Mouse (Mus musculus): ENCODE results near the gene Kdm5b. TPM values are rescaled to one million over a fixed set of nuclear protein-coding genes. Genes with fewer than 3 reads are reported as not detected.

Kdm5b gene
- polyA plus RNA-seq, 1 experiment from 2014 or later = 98.7 TPM

DNA sequence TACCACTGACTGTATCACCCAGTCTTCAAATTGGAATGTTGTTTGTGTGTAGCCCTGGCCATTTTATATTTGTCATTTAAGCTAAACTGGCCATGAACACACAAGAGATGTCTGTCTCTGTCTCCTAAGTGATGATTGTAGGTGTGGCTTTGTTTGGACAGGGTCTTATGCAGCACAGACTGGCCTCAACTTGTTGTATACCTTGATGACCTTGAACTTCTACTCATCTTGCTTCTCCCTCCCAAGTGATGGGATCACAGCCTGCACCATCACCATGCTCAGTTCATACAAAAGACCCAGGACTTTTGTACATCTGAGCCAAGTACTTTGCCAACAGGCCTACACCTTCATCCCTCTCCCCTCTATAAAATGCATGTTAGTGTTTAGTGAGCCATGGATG, 29.7 kb downstream of the Kdm5b start:
- H3K27me3 ChIP-seq (ENCODE audit: control insufficient read depth, insufficient read depth, low read length) = no peaks in the 10 kb centered on the region
- no peak overlapping the region for H3K4me2 ChIP-seq (ENCODE audit: low read depth)
- no peak overlapping the region for H3K4me3 ChIP-seq (ENCODE audit: low read depth, low read length)
- DNase-seq (ENCODE audit: low spot score) (no peak), ATAC-seq (ENCODE audit: insufficient read depth, low FRiP score, low TSS enrichment) (no peak)
- peaks cover 9% of the 10 kb centered on the region for H3K36me3 ChIP-seq (ENCODE audit: control insufficient read depth, insufficient read depth, low read length)
- H3K9ac ChIP-seq (ENCODE audit: low read length) = no peak overlapping the region
- H3K27ac ChIP-seq (ENCODE audit: low read depth, low read length) = no peak overlapping the region
- no peaks in the 10 kb centered on the region for H3K4me1 ChIP-seq (ENCODE audit: control insufficient read depth, insufficient read depth, low read length)
- H3K9me3 ChIP-seq (ENCODE audit: control insufficient read depth, low read length) = no peaks in the 10 kb centered on the region

DNA sequence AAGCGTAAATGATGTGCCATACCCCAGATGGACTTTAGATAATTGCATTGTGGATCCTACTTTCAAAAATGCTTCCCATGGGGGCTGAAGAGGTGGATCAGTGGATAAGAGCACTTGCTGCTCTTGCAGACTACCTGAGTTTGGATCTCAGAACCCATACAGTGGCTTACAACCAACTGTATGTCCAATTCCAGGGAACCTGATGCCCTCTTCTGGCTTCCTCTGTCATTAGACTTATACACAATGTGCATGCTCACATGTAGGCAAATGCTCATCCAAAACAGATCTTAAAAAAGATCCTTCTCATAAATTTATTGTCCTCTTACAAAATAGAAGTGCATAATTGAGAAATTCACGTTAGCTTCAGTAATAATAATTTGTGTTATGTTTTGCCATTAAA, 31.8 kb downstream of the Kdm5b start:
- H3K27me3 ChIP-seq (ENCODE audit: control insufficient read depth, insufficient read depth, low read length) = no peaks in the 10 kb centered on the region
- ATAC-seq (ENCODE audit: insufficient read depth, low FRiP score, low TSS enrichment) (no peak), DNase-seq (ENCODE audit: low spot score) (no peak)
- H3K36me3 ChIP-seq (ENCODE audit: control insufficient read depth, insufficient read depth, low read length) = peaks cover 9% of the 10 kb centered on the region; the same call in 1 of the 2 replicates
- no peaks in the 10 kb centered on the region for H3K9me3 ChIP-seq (ENCODE audit: control insufficient read depth, low read length)
- H3K27ac ChIP-seq (ENCODE audit: low read depth, low read length) = no peak overlapping the region
- 89% methylated on average over 2 of the region's 2 CpGs for WGBS
- no peak overlapping the region for H3K9ac ChIP-seq (ENCODE audit: low read length)
- H3K4me1 ChIP-seq (ENCODE audit: control insufficient read depth, insufficient read depth, low read length) = no peaks in the 10 kb centered on the region
- no peak overlapping the region for H3K4me3 ChIP-seq (ENCODE audit: low read depth, low read length)
- H3K4me2 ChIP-seq (ENCODE audit: low read depth) = no peak overlapping the region

DNA sequence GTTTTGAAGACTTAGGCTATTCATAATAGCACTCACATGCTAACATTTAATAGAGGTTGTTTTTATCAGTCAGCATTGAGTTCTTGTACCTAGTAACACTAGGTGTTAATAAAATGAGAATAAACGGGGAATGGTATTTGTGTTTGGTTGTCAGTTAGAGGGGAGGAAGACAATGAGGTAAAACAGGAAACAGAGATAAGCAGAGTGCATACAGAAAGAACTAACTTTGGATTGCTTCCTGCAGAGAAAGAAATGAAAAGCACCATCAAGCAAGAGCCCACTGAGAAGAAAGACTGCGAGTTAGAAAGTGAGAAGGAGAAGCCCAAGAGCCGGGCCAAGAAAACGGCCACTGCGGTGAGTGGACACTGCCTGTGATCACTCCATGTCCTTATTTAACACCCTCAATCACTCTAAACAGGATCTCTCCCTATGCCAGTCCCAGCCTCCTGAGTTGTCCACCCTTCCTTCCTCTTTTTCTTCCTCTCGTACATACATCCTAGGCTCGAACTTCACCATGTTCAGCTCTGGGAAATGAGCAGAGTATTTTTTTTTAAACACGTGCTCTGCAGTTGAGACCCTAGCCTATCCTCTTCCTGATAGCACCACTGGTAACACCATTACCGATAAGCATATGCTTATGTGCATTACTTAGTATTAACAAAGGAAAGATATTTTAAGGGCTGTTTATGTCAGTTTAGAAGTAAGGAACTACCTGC, 37.5 kb downstream of the Kdm5b start:
- 92% methylated on average over 9 of the region's 9 CpGs for WGBS
- Histone ChIP-seq H3K4me1 (ENCODE audit: control insufficient read depth, insufficient read depth, low read length) (no peaks in the 10 kb centered on the region), H3K27ac (ENCODE audit: low read depth, low read length) (no peak overlapping the region), H3K9me3 (ENCODE audit: control insufficient read depth, low read length) (no peaks in the 10 kb centered on the region), H3K4me2 (ENCODE audit: low read depth) (no peak overlapping the region), H3K4me3 (ENCODE audit: low read depth, low read length) (no peak overlapping the region), H3K9ac (ENCODE audit: low read length) (no peak overlapping the region), H3K27me3 (ENCODE audit: control insufficient read depth, insufficient read depth, low read length) (no peaks in the 10 kb centered on the region), H3K36me3 (ENCODE audit: control insufficient read depth, insufficient read depth, low read length) (peaks cover 12% of the 10 kb centered on the region)
- no peak for DNase-seq (ENCODE audit: low spot score)
- no peak for ATAC-seq (ENCODE audit: insufficient read depth, low FRiP score, low TSS enrichment)

DNA sequence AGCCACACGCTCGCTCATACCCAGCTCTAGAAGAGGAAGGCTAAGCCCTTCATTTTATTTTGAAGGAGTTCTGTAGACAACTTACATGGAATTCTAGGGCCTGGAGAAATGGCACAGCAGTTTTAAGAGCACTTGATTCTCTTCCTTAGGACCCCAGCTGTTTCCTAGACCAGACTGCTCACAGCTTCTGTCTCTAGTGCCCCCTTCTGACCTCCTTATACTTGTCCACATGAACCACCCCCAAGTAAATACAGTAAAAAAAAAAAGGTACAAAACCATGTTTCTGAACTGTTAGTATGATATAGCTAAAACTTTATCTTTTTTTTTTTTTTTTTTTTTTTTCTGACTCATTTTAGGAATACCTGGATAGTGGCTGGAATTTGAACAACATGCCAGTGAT, 44.1 kb downstream of the Kdm5b start:
- H3K27me3 ChIP-seq (ENCODE audit: control insufficient read depth, insufficient read depth, low read length) = no peaks in the 10 kb centered on the region
- ATAC-seq (ENCODE audit: insufficient read depth, low FRiP score, low TSS enrichment) = no peak
- WGBS = 97% methylated on average over 2 of the region's 2 CpGs

DNA sequence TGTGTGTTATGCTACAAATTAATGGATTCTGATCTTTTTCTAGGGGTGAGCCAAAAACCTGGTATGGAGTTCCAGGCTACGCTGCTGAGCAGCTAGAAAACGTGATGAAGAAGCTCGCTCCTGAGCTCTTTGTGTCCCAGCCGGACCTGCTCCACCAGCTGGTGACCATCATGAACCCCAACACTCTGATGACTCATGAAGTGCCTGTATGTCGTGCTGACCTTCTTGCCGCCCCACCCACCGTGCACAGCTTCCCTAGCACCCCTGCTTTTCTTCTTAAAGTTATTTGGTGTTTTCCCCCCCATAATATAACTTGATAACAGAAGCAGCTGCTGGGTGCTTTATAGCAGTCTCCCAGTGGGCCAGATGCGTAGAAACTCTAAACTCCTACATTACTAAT, 45.7 kb downstream of the Kdm5b start:
- H3K9me3 ChIP-seq (ENCODE audit: control insufficient read depth, low read length) = no peaks in the 10 kb centered on the region
- ATAC-seq (ENCODE audit: insufficient read depth, low FRiP score, low TSS enrichment) = no peak
- no peak overlapping the region for H3K27ac ChIP-seq (ENCODE audit: low read depth, low read length)
- no peak overlapping the region for H3K4me3 ChIP-seq (ENCODE audit: low read depth, low read length)
- no peak overlapping the region for H3K4me2 ChIP-seq (ENCODE audit: low read depth)
- WGBS = 85% methylated on average over 8 of the region's 8 CpGs
- no peak for DNase-seq (ENCODE audit: low spot score)
- no peaks in the 10 kb centered on the region for H3K4me1 ChIP-seq (ENCODE audit: control insufficient read depth, insufficient read depth, low read length)
- H3K27me3 ChIP-seq (ENCODE audit: control insufficient read depth, insufficient read depth, low read length) = no peaks in the 10 kb centered on the region
- H3K36me3 ChIP-seq (ENCODE audit: control insufficient read depth, insufficient read depth, low read length) = peaks cover 8% of the 10 kb centered on the region
- H3K9ac ChIP-seq (ENCODE audit: low read length) = no peak overlapping the region

More for the DNA sequence above, 44.1 kb downstream of the Kdm5b start:
- peaks cover 10% of the 10 kb centered on the region for H3K36me3 ChIP-seq (ENCODE audit: control insufficient read depth, insufficient read depth, low read length)
- H3K4me2 ChIP-seq (ENCODE audit: low read depth) = no peak overlapping the region
- no peaks in the 10 kb centered on the region for H3K4me1 ChIP-seq (ENCODE audit: control insufficient read depth, insufficient read depth, low read length)
- no peak for DNase-seq (ENCODE audit: low spot score)
- no peak overlapping the region for H3K4me3 ChIP-seq (ENCODE audit: low read depth, low read length)
- no peaks in the 10 kb centered on the region for H3K9me3 ChIP-seq (ENCODE audit: control insufficient read depth, low read length)
- no peak overlapping the region for H3K9ac ChIP-seq (ENCODE audit: low read length)
- H3K27ac ChIP-seq (ENCODE audit: low read depth, low read length) = no peak overlapping the region

DNA sequence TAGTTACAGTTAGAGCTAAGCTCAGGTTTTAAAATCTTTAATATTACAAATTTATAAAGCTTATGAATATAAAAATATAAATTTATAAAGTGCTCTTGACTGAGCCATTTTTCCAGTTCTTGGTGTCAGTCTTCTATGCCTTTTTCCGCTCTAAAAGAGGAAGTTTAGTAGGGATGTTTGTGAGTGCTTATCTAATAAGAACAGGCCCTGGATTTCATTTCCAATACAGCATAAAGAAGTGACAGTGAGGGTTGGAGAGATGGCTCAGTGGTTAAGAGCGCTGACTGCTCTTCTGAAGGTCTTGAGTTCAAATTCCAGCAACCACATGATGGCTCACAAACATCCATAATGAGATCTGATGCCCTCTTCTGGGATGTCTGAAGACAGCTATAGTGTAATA, 46.4 kb downstream of the Kdm5b start:
- no peak overlapping the region for H3K9ac ChIP-seq (ENCODE audit: low read length)
- no peaks in the 10 kb centered on the region for H3K27me3 ChIP-seq (ENCODE audit: control insufficient read depth, insufficient read depth, low read length)
- ATAC-seq (ENCODE audit: insufficient read depth, low FRiP score, low TSS enrichment) (no peak), DNase-seq (ENCODE audit: low spot score) (no peak)
- H3K4me2 ChIP-seq (ENCODE audit: low read depth) = no peak overlapping the region
- H3K27ac ChIP-seq (ENCODE audit: low read depth, low read length) = no peak overlapping the region
- no peaks in the 10 kb centered on the region for H3K4me1 ChIP-seq (ENCODE audit: control insufficient read depth, insufficient read depth, low read length)
- peaks cover 8% of the 10 kb centered on the region for H3K36me3 ChIP-seq (ENCODE audit: control insufficient read depth, insufficient read depth, low read length)
- WGBS = 99% methylated on average over 2 of the region's 2 CpGs
- H3K4me3 ChIP-seq (ENCODE audit: low read depth, low read length) = no peak overlapping the region
- no peaks in the 10 kb centered on the region for H3K9me3 ChIP-seq (ENCODE audit: control insufficient read depth, low read length)

DNA sequence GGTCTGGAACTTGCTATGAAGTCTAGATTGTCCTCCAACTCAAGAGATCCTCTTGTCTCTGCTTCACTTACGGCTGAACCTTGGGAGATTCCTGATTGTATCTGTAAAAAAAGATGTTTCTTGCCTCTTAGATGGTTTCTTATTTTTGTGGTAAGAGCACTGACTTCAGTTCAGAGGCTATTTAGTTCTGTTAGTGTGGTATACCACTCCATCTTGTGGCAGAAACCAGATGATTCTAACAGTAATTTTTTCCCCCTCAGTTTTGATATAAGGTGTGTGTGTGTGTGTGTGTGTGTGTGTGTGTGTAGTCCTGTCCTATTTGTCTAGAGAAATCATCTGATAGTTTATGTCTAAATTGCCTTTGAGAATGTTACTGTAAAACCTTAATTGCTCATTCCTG, 47.3 kb downstream of the Kdm5b start:
- 84% methylated on average over 1 of the region's 1 CpGs for WGBS
- H3K4me3 ChIP-seq (ENCODE audit: low read depth, low read length) = no peak overlapping the region
- H3K9ac ChIP-seq (ENCODE audit: low read length) = no peak overlapping the region
- H3K9me3 ChIP-seq (ENCODE audit: control insufficient read depth, low read length) = no peaks in the 10 kb centered on the region
- H3K27me3 ChIP-seq (ENCODE audit: control insufficient read depth, insufficient read depth, low read length) = no peaks in the 10 kb centered on the region
- no peaks in the 10 kb centered on the region for H3K4me1 ChIP-seq (ENCODE audit: control insufficient read depth, insufficient read depth, low read length)
- ATAC-seq (ENCODE audit: insufficient read depth, low FRiP score, low TSS enrichment) (no peak), DNase-seq (ENCODE audit: low spot score) (no peak)
- H3K36me3 ChIP-seq (ENCODE audit: control insufficient read depth, insufficient read depth, low read length) = peaks cover 9% of the 10 kb centered on the region
- H3K4me2 ChIP-seq (ENCODE audit: low read depth) = no peak overlapping the region
- H3K27ac ChIP-seq (ENCODE audit: low read depth, low read length) = no peak overlapping the region

DNA sequence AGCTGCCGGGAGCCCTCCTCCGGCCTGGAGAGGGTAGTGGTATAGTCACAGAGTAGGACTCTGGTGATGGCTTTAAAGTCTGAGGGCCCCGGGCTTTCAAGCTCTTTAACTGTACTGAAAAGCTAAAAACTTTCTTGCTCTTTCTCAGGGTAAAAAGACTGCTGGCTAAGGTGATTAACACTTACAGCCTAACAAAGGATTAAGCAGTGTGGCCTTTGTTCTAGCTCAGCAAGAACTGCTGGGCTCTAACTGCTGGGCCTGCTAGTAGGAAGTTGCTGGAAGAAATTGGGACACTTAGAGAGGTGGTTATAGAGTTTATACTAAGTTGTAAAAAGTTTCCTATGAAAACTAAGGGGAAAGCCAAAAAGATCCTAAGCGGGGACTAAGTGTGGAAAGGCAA, 49.2 kb downstream of the Kdm5b start:
- no peak overlapping the region for H3K27ac ChIP-seq (ENCODE audit: low read depth, low read length)
- H3K9me3 ChIP-seq (ENCODE audit: control insufficient read depth, low read length) = no peaks in the 10 kb centered on the region
- H3K27me3 ChIP-seq (ENCODE audit: control insufficient read depth, insufficient read depth, low read length) = no peaks in the 10 kb centered on the region
- no peaks in the 10 kb centered on the region for H3K4me1 ChIP-seq (ENCODE audit: control insufficient read depth, insufficient read depth, low read length)
- H3K9ac ChIP-seq (ENCODE audit: low read length) = no peak overlapping the region
- H3K4me3 ChIP-seq (ENCODE audit: low read depth, low read length) = no peak overlapping the region
- WGBS = 26% methylated on average over 4 of the region's 4 CpGs
- ATAC-seq (ENCODE audit: insufficient read depth, low FRiP score, low TSS enrichment) = no peak
- no peak overlapping the region for H3K4me2 ChIP-seq (ENCODE audit: low read depth)
- no peak for DNase-seq (ENCODE audit: low spot score)
- H3K36me3 ChIP-seq (ENCODE audit: control insufficient read depth, insufficient read depth, low read length) = peaks cover 18% of the 10 kb centered on the region

DNA sequence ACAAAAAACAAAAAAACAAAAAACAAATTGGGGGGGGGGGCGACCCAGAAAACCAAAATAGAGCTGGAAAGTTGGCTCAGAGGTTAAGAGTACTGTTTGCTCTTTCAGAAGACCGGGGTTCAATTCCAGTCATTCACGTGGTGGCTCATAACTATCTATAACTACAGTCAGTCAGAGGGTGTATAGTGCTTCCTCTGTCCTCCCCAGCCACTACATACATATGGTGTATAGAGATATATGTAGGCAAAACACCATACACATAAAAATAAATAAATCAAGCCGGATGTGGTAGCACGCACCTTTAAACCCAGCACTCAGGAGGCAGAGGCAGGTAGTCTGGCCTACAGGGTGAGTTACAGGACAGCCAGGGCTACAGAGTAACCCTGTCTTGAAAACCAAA, 54.6 kb downstream of the Kdm5b start:
- no peaks in the 10 kb centered on the region for H3K27me3 ChIP-seq (ENCODE audit: control insufficient read depth, insufficient read depth, low read length)
- no peaks in the 10 kb centered on the region for H3K4me1 ChIP-seq (ENCODE audit: control insufficient read depth, insufficient read depth, low read length)
- peaks cover 15% of the 10 kb centered on the region for H3K36me3 ChIP-seq (ENCODE audit: control insufficient read depth, insufficient read depth, low read length)
- no peak overlapping the region for H3K9ac ChIP-seq (ENCODE audit: low read length)
- no peak for DNase-seq (ENCODE audit: low spot score)
- no peak overlapping the region for H3K27ac ChIP-seq (ENCODE audit: low read depth, low read length)
- no peak overlapping the region for H3K4me2 ChIP-seq (ENCODE audit: low read depth)
- H3K4me3 ChIP-seq (ENCODE audit: low read depth, low read length) = no peak overlapping the region
- 96% methylated on average over 5 of the region's 5 CpGs for WGBS
- ATAC-seq (ENCODE audit: insufficient read depth, low FRiP score, low TSS enrichment) = no peak
- H3K9me3 ChIP-seq (ENCODE audit: control insufficient read depth, low read length) = no peaks in the 10 kb centered on the region
